Mouse (Mus musculus) heart, embryonic 16.5 days (tissue): ENCODE measurements around the gene Adgrg6. TPM values are rescaled to one million over a fixed set of nuclear protein-coding genes. Genes with fewer than 3 reads are reported as not detected.

ENCODE experiments used
- ATAC-seq: fragments of 200-750 bp; cut with Nextera tagmentation; replicated peaks from 2 replicates; pipeline ENCODE4 v1.8.0; 2017; ENCODE audit warnings: moderate number of reproducible peaks; ENCODE audit not compliant: insufficient read depth, low FRiP score; ENCODE audit errors: extremely low read depth
- H3K27ac ChIP-seq: fragments of 300-500 bp; sonication (generic); 2 replicates; pipeline ENCODE4 v1.5.1; 2014; ENCODE audit warnings: mild to moderate bottlenecking, low read length, control low read depth, moderate library complexity
- H3K27me3 ChIP-seq: fragments of 300-500 bp; sonication (generic); 2 replicates; pipeline ENCODE4 v1.6.1; 2014; ENCODE audit warnings: low read length, mixed read lengths; ENCODE audit not compliant: control insufficient read depth, insufficient read depth
- H3K36me3 ChIP-seq: fragments of 300-500 bp; sonication (generic); 2 replicates; pipeline ENCODE4 v1.6.1; 2014; ENCODE audit not compliant: control insufficient read depth, insufficient read depth
- H3K4me1 ChIP-seq: fragments of 300-500 bp; sonication (generic); 2 replicates; pipeline ENCODE4 v1.6.1; 2014; ENCODE audit warnings: low read length, mixed read lengths; ENCODE audit not compliant: control insufficient read depth, insufficient read depth
- H3K4me2 ChIP-seq: fragments of 300-500 bp; sonication (generic); 2 replicates; pipeline ENCODE4 v1.6.1; 2014; ENCODE audit warnings: low read depth, mild to moderate bottlenecking, control low read depth, low read length
- H3K4me3 ChIP-seq: fragments of 300-500 bp; sonication (generic); 2 replicates; pipeline ENCODE4 v1.5.1; 2014; ENCODE audit warnings: mild to moderate bottlenecking, control low read depth, low read length
- H3K9ac ChIP-seq: fragments of 300-500 bp; sonication (generic); 2 replicates; pipeline ENCODE4 v1.6.1; 2014; ENCODE audit warnings: low read length, control low read depth
- H3K9me3 ChIP-seq: fragments of 300-500 bp; sonication (generic); replicated peaks from 2 replicates; pipeline ENCODE4 v1.6.1; 2016; ENCODE audit warnings: low read length; ENCODE audit not compliant: control insufficient read depth
- WGBS: fragments of 180-500 bp; shearing (Covaris S2); extraction: QIAGEN DNeasy Blood & Tissue Kit; methylation state at CpG from one replicate; pipeline ENCODE4 v1.1.7; 2014; 5-methylcytosine and 5-hydroxymethylcytosine counted together
- polyA plus RNA-seq: library from polyadenylated mRNA; unstranded; fragments of >200 nt; fragmentation: Nextera tagmentation; extraction: Ambion mirVana; gene quantifications from 2 replicates; pipeline ENCODE4 v1.2.1, GENCODE M21; 2015

Gene Adgrg6
- 8.6 and 10.3 TPM in 2 replicates for polyA plus RNA-seq

- Histone ChIP-seq H3K36me3 (no peaks in the 10 kb centered on the region), H3K27me3 (peaks cover 2% of the 10 kb centered on the region; the same call in 1 of the 2 replicates), H3K9me3 (no peaks in the 10 kb centered on the region), H3K4me1 (no peaks in the 10 kb centered on the region), H3K4me2 (peak within 1 kb of the TSS; percentile 89), H3K27ac (peak within 1 kb of the TSS; percentile 58; the same call in 1 of the 2 replicates), H3K9ac (peak within 1 kb of the TSS; percentile 78), H3K4me3 (peak within 1 kb of the TSS; percentile 66)
- peak; percentile 76 for ATAC-seq
- WGBS: under 1% methylated on average over 77 of the region's 81 CpGs
Observed at GRCm38 (mm10) chr10:14544941-14545717, at the start of gene Adgrg6. Gene Adgrg6 (minus strand): TSS chr10:14545659.

- Histone ChIP-seq H3K36me3 (no peaks in the 10 kb centered on the region), H3K27me3 (peaks cover 5% of the 10 kb centered on the region), H3K4me3 (no peak overlapping the region), H3K9me3 (no peaks in the 10 kb centered on the region), H3K27ac (no peak overlapping the region), H3K4me2 (no peak overlapping the region), H3K9ac (no peak overlapping the region), H3K4me1 (0 out of 2 replicates have a peak, but pooled peaks cover 4% of the 10 kb centered on the region)
- 92% methylated on average over 1 of the region's 1 CpGs for WGBS
- ATAC-seq: no peak
Observed at GRCm38 (mm10) chr10:14592215-14592614, 46.8 kb upstream of the Adgrg6 start.

GRCm38 (mm10) chr10:14590816-14591215, 45.4 kb upstream of the Adgrg6 start:
- 47% methylated on average over 2 of the region's 2 CpGs for WGBS
- H3K9ac ChIP-seq: no peak overlapping the region
- no peak overlapping the region for H3K4me2 ChIP-seq
- 0 out of 2 replicates have a peak, but pooled peaks cover 4% of the 10 kb centered on the region for H3K4me1 ChIP-seq
- no peaks in the 10 kb centered on the region for H3K36me3 ChIP-seq
- no peak overlapping the region for H3K4me3 ChIP-seq
- no peak for ATAC-seq
- H3K9me3 ChIP-seq: no peaks in the 10 kb centered on the region
- H3K27ac ChIP-seq: no peak overlapping the region
- H3K27me3 ChIP-seq: peaks cover 5% of the 10 kb centered on the region

GRCm38 (mm10) chr10:14589667-14590066, 44.2 kb upstream of the Adgrg6 start:
- H3K4me1 ChIP-seq: 0 out of 2 replicates have a peak, but pooled peaks cover 4% of the 10 kb centered on the region

GRCm38 (mm10) chr10:14583496-14583895, 38.0 kb upstream of the Adgrg6 start:
- 91% methylated on average over 1 of the region's 1 CpGs for WGBS
- no peak for ATAC-seq
- Histone ChIP-seq H3K36me3 (no peaks in the 10 kb centered on the region), H3K9me3 (no peaks in the 10 kb centered on the region), H3K9ac (no peak overlapping the region), H3K27me3 (no peaks in the 10 kb centered on the region; the same call in 1 of the 2 replicates), H3K4me3 (no peak overlapping the region), H3K27ac (no peak overlapping the region), H3K4me1 (no peaks in the 10 kb centered on the region), H3K4me2 (no peak overlapping the region)

More at GRCm38 (mm10) chr10:14589667-14590066, 44.2 kb upstream of the Adgrg6 start:
- H3K4me3 ChIP-seq: no peak overlapping the region
- no peaks in the 10 kb centered on the region for H3K9me3 ChIP-seq
- no peak overlapping the region for H3K9ac ChIP-seq
- ATAC-seq: no peak
- no peaks in the 10 kb centered on the region for H3K36me3 ChIP-seq
- 79% methylated on average over 6 of the region's 6 CpGs for WGBS
- H3K4me2 ChIP-seq: no peak overlapping the region
- peaks cover 2% of the 10 kb centered on the region for H3K27me3 ChIP-seq
- H3K27ac ChIP-seq: no peak overlapping the region

- no peak for ATAC-seq
- Histone ChIP-seq H3K36me3 (no peaks in the 10 kb centered on the region), H3K9me3 (no peaks in the 10 kb centered on the region), H3K4me1 (no peaks in the 10 kb centered on the region), H3K4me2 (no peak overlapping the region), H3K9ac (no peak overlapping the region), H3K27ac (no peak overlapping the region), H3K27me3 (no peaks in the 10 kb centered on the region), H3K4me3 (no peak overlapping the region)
- WGBS: 65% methylated on average over 4 of the region's 4 CpGs
Observed at GRCm38 (mm10) chr10:14574255-14574654, 28.8 kb upstream of the Adgrg6 start.

GRCm38 (mm10) chr10:14571143-14571542, 25.7 kb upstream of the Adgrg6 start:
- Histone ChIP-seq H3K4me3 (no peak overlapping the region), H3K4me2 (no peak overlapping the region), H3K27me3 (no peaks in the 10 kb centered on the region), H3K27ac (no peak overlapping the region), H3K36me3 (no peaks in the 10 kb centered on the region), H3K9me3 (no peaks in the 10 kb centered on the region), H3K4me1 (no peaks in the 10 kb centered on the region), H3K9ac (no peak overlapping the region)
- ATAC-seq: no peak

GRCm38 (mm10) chr10:14570616-14571015, 25.2 kb upstream of the Adgrg6 start:
- Histone ChIP-seq H3K9ac (no peak overlapping the region), H3K4me3 (no peak overlapping the region), H3K4me1 (no peaks in the 10 kb centered on the region), H3K4me2 (no peak overlapping the region), H3K36me3 (no peaks in the 10 kb centered on the region), H3K27me3 (no peaks in the 10 kb centered on the region), H3K27ac (no peak overlapping the region), H3K9me3 (no peaks in the 10 kb centered on the region)
- WGBS: 17% methylated on average over 2 of the region's 2 CpGs
- ATAC-seq: no peak

GRCm38 (mm10) chr10:14546111-14546551, 672 bp upstream of the Adgrg6 start:
- ATAC-seq: no peak
- no peak overlapping the region; the same call in 1 of the 2 replicates for H3K4me3 ChIP-seq

More at GRCm38 (mm10) chr10:14546111-14546551, 672 bp upstream of the Adgrg6 start:
- Histone ChIP-seq H3K36me3 (no peaks in the 10 kb centered on the region), H3K27me3 (peaks cover 2% of the 10 kb centered on the region; the same call in 1 of the 2 replicates), H3K9ac (no peak overlapping the region), H3K4me2 (peak overlapping the region; percentile 89), H3K4me1 (no peaks in the 10 kb centered on the region), H3K27ac (no peak overlapping the region), H3K9me3 (no peaks in the 10 kb centered on the region)
- WGBS: 38% methylated on average over 7 of the region's 7 CpGs
